ENCODE assay signal across 18 mouse cellular contexts in the genomic region with DNA sequence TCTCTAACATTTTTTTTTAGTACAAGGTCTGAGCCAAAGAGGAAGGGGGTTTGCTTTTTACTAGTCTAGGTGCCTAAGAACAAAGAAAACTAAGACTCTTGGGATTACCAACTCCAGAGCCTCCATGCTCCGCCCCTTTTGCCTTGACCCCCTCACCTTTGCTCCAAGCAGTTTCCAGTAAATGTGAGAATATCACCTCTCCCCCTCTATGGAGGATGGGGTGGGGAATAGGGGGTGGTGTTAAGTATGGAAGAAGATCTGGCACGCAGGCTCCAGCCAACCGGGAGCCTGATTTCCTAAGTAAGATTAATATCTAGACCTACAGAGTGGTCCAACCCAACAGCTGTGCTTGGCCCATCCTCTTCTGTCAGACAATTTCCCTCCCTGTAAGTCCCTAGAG. TPM values are rescaled to one million over a fixed set of nuclear protein-coding genes. Genes with fewer than 3 reads are reported as not detected.
"Had no signal": no experiment of that assay in that cellular context is flagged by ENCODE, and none has a peak within 500 bp of the region (broad histone marks: within the 10 kb centered on the region; RNA-seq: fewer than 3 reads in every experiment).

No protein-coding gene starts in this region.

- H3K27ac ChIP-seq: limb, embryonic 15.5 days; liver, embryonic 12.5 days; lung, embryonic 15.5 days; macrophage; midbrain, embryonic 12.5 days; neural tube, embryonic 13.5 days; stomach, embryonic 15.5 days had no signal

- DNase-seq: layer of hippocampus, adult 9-11 months; layer of hippocampus, postnatal 36 days; lung, postnatal 14 days; retina, postnatal 1 day; thymus, postnatal 14 days had no signal

- H3K4me2 ChIP-seq: limb, embryonic 15.5 days; liver, embryonic 12.5 days; lung, embryonic 15.5 days; midbrain, embryonic 12.5 days; neural tube, embryonic 13.5 days; stomach, embryonic 15.5 days had no signal

- ATAC-seq: liver, embryonic 12.5 days; midbrain, embryonic 16.5 days had no signal

- H3K4me3 ChIP-seq: limb, embryonic 15.5 days; liver, embryonic 12.5 days; lung, embryonic 15.5 days; megakaryocyte, embryonic 14.5 days; midbrain, embryonic 12.5 days; neural tube, embryonic 13.5 days; stomach, embryonic 15.5 days had no signal

- H3K4me1 ChIP-seq: limb, embryonic 15.5 days; liver, embryonic 12.5 days; lung, embryonic 15.5 days; neural tube, embryonic 13.5 days; stomach, embryonic 15.5 days had no signal

- H3K9ac ChIP-seq: limb, embryonic 15.5 days; liver, embryonic 12.5 days; lung, embryonic 15.5 days; midbrain, embryonic 12.5 days; neural tube, embryonic 13.5 days; stomach, embryonic 15.5 days had no signal

- H3K27me3 ChIP-seq: limb, embryonic 15.5 days; lung, embryonic 15.5 days; neural tube, embryonic 13.5 days; stomach, embryonic 15.5 days had no signal

- H3K9me3 ChIP-seq: limb, embryonic 15.5 days; liver, embryonic 12.5 days; lung, embryonic 15.5 days; midbrain, embryonic 12.5 days; neural tube, embryonic 13.5 days; stomach, embryonic 15.5 days had no signal

RNA-seq across cellular contexts. Expression of gene Gm10401, which starts 42.6 kb away (rescaled TPM):
- total RNA-seq: layer of hippocampus, adult 18-20 months; layer of hippocampus, postnatal 36 days; left cerebral cortex, adult 8-10 months; left cerebral cortex, postnatal 25 days had no signal
- polyA plus RNA-seq: spleen, adult 2 months had no signal

RNA-seq across cellular contexts. Expression of gene Cabp1, which starts 53.5 kb away (rescaled TPM):
- polyA plus RNA-seq: macrophage had no signal
